Mouse (Mus musculus) mature B cell (primary cell): ENCODE results near the gene Hoxd11.

ENCODE experiments used
- in situ Hi-C: fragments of 300-500 bp; cut with MboI; formaldehyde crosslinking; loops from 2 replicates; pipeline ENCODE4 v1.14.3; 2019

Gene Hoxd11

DNA sequence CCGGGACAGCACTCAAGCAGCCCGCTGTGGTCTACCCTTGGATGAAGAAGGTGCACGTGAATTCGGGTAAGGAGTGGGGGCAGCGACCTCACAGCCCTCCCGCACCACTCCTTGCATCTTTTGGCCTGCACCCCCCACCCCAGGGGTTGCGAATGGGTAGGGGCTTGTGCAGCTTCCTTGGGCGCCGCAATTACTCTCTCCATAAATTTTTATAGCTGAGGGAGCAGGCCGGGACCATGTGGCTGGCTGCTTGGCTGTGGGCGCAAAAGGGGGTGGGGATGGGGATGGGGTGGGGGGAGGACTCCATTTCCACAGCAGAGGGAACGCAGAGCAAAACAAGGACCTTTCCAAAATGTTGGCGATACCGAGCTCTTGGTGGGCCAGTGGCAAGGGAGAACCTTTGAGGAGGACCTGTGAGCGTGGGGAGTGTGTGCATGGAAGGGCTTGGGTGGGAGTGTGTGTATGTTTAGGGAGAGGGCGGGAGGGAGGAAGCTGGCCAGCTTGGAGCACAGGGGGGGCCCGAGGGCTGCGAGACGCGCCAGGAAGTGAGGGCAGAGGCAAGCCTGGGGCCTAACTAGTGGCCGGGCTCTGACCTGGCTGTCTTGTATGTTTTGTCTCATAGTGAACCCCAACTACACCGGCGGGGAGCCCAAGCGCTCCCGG is 48.4 kb downstream of the Hoxd11 start:
- in situ Hi-C loops: no loop called here

DNA sequence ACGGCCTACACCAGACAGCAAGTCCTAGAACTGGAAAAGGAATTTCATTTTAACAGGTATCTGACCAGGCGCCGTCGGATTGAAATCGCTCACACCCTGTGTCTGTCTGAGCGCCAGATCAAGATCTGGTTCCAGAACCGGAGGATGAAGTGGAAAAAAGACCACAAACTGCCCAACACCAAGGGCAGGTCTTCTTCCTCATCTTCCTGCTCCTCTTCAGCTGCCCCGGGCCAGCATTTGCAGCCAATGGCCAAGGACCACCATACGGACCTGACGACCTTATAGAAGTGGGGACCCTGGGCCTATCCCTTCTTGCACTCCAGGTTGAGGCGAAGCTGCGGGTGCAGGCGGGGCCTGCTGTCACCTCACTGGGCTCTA is 48.9 kb downstream of the Hoxd11 start:
- in situ Hi-C loops: no loop called here

DNA sequence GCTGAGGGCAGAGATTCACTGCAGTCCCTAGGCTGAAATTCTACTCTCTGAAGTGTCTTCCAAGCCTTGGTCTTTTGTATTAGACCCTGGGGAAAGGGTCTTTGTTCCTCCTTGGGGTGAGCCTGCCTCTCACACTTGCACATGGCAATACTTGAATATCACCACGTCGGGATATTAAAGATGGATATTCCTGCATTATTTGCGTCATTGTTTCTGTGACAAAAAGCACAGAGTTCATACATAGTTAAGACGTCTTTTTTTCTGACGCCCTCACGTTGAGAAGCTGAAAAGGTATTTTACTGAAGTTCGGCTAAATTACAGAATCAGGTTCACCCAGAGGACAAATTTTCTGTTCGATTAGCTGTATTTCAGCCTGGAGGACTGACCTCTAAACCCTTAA is 51.0 kb downstream of the Hoxd11 start:
- in situ Hi-C loops: no loop called here

DNA sequence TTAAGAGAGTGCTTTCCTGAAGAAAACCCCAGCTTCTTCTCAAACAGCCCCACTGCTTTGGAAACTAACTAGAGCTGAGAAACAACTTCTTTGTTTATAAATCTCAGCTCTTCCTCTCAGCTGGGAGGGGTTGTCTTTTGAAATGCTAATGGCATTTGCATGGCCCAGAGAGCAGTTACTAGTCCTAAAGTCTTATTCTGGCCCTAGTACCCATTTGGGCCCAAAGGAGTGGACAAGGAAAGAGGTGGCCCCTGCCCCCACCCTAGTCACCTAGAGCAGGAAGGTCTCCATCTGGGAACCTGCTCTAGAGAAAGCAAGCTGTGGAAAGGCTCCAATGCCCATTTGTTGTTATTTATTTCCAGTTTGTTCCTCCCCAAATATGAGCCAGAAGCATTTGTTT is 51.7 kb downstream of the Hoxd11 start:
- in situ Hi-C loops: no loop called here

DNA sequence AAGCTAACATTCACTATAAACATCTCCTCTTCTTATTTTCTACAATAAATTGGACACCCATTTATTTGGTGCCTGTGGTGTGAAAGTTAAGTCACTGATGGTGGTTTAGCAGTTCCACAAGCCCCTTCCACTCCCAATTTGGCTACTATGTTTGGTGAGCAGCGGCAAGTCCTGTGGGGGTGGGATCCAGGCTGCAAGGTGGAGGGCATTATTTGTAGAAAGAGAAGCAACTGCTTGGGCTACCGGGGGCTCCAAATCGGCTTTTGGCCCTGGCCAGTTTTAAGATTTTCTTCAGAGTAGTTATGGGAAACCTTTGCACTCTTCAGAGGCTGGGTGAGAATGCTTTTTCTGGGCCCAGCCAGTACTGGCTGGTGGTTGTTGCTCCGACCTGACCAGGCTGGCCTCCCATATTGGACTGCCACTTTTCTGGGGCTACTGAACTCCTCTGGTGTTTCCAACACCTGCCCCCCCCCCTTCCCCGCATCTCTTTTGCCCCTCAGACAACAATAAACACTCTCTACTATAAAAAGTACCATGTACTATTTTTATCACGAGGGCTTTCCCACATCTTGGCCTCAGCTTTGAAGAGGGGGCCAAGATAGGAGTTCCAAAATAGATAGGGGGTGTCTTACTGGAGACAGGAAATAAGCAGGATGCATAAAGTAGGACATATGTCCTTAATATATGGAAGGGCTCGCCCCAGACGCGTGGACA is 52.6 kb downstream of the Hoxd11 start:
- in situ Hi-C loops: no loop called here

DNA sequence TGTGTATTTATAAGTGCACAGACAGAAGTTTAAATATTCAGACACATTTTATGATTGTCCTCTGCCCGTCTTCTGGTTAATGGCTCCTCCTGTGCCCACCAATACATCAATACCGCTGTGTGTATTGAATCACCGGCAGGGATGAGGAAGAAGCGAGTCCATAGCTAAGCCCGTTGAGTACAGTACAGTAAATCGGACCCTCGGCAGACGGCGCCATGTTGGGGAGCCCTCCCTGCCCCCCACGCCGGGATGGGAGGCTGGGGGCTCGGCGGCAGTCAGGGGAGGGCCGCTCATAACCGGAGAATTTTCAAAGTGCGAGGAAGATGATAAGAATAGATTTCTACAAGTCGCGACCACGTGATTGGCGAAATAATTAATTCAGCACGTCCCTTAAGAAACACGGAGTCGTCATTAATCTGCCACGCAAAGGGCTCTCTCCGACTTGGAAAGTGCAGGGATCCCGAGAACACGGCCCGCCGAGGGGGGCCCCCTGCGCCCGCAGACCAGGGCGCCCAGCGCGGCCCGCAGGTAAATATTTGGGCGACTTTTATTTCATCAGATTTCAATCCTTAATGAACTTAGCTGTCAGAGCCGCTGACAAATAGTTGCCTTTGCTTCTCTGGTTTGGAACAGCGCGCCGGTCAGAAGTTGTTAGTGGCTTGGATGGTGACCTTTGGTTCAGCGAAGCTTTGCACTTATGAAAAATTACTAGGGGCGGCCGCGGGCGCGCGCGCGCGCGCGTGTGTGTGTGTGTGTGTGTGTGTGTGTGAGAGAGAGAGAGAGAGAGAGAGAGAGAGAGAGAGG is 53.4 kb downstream of the Hoxd11 start:
- in situ Hi-C loops: no loop called here

DNA sequence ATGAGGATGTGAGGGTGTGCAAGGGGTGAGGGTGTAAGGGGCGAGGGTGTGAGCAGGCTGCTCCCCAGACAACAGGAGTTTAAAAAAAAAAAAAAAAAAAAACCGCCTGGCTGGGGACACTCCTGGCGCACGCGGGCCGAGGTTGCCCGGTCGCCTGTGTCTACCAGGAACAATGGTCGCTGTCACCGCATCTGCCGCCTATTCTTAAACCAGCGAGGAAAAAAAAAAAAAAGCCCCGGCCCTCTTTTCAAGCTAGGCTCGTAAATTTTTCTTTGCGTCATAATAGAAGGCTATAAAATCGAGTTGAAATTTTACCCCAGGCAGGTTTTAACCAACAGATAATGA is 53.9 kb downstream of the Hoxd11 start:
- in situ Hi-C loops: no loop called here

DNA sequence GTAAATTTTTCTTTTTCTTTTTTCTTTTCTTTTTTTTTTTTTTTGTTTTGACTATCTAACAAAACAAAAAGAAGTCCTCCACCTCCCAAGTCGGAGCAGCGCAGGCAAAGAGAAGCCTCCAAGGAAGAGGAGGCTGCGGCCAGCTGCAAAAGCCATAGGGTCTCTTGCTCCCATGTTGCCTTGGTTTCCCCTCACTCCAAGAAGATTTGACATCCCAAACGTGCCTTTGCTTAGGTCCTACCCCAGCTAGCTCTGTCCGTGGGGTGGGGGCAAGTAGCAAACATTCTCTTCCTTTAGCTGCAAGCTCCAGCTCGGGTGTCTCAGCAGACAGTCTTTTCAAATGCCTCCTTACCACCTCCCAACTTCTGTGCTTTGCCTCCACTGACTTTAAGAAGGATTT is 54.4 kb downstream of the Hoxd11 start:
- in situ Hi-C loops: no loop called here

DNA sequence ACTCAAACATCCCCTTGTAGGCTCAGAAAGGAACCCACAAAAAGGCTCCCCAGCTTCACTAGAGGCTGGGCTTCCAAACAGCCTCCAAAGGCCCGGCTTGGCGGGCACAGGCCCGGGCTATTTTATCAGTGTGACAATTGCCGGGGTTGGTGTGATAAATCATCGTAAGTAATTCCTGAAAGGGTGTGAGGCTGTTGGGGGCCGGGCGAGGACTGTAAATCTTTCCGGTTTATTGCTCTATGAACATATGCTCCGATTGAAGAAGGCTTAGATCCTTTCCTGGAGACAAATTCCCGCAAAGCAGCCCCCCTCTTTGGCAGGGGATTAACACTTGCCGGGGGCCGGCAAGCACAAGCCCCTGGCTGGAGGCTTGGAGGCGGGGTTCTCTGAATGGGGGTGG is 55.1 kb downstream of the Hoxd11 start:
- in situ Hi-C loops: no loop called here

DNA sequence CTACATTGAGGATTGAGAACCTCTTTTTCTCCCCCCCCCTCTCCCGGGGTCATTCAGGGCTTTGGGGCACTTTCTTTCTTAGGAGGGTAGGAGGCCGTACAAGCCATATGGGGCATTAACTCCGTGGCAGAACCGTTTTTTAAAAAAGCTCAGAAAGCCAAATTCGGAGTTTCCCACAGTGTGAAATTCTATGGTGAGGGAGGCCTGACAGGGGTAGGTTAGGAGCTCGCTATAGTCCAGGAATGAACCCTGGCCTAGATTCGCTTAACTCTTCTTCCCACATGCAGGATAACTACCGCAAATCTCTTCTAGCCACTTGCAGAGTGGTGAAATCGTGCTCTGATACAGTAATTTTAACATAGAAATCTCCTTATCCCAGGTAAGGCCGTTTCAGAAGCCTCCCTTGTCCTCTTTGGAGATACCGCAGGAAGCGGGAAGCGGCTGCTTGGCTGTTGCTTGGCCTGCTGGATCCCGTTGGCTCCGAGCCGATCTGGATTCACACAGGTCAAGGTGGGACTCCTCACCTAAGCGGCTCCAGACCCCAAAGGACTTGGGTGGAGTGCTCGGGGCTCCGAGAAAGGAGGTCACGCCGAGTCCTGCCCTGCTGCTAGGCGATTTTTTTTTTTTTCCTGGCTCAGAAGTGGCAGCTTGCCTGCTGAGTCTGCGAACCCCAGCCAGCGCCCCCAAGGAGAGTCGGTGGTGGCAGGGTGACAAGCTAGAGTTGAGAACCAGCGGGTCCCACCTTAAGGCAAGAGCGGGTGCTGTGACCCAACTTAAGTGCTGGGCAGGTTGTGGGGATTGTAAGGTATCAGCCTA is 55.8 kb downstream of the Hoxd11 start:
- in situ Hi-C loops: no loop called here

DNA sequence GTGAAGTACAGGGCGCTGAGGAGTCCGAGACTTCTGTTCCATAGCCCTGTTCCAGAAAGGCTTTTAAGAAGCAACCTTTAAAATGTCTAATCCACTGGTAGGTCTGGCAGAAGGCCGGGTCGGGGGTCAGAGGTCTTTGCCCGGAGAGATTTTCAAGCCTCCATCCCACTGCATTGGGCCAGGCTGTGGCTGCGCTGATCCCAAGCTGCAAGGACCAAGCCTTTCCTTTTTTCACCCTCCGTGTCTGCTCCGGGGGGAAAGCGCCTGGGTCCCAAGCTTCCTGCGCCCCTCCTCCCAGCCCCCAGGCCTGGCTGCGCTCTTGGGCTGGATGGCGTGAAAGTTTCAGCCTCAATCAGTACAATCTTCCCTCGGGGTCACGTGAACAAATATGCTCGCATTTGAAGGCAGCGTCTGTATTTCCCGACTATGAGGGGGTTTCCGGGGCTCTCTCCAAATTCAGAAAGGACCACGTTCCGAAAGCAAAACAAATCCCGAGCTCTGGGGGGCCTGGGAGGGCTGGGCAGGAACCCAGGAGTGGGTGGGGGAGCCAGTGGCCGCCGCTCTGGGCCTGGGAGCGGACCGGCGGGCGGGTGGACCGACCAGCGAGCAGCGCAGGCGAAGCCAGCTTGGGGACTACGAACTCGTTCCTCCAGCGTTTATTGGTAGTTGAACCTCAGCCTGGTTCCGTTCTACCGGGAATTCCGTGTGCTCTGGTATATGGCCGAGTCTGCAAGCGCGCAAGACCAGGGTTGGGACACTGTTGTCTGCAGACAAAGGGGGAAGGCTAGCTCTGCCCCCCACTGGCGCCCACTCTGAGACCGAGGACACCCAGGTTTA is 56.7 kb downstream of the Hoxd11 start:
- in situ Hi-C loops: no loop called here
